Mouse (Mus musculus) neural tube, embryonic 15.5 days (tissue): ENCODE data around the gene Nle1. TPM values are rescaled to one million over a fixed set of nuclear protein-coding genes. Genes with fewer than 3 reads are reported as not detected.

Experiments
- polyA plus RNA-seq: library from polyadenylated mRNA; unstranded; fragments of >200 nt; fragmentation: Nextera tagmentation; extraction: Ambion mirVana; gene quantifications from 2 replicates; pipeline ENCODE4 v1.2.1, GENCODE M21; 2015

Nle1 gene
- polyA plus RNA-seq, 1 experiment from 2014 or later = 37.5 TPM

Other genes starting within 250 kb of the Nle1 start
- 0.24 and 0.27 TPM in 2 replicates for gene Cct6b, start 144.1 kb downstream of the Nle1 start, polyA plus RNA-seq
- gene Zfp830, start 144.1 kb downstream of the Nle1 start, polyA plus RNA-seq = 29.6 and 33.3 TPM in 2 replicates
- gene Lig3, start 127.3 kb downstream of the Nle1 start, polyA plus RNA-seq = 19.0 and 19.7 TPM in 2 replicates
- 3.8 and 6.9 TPM in 2 replicates for gene Rffl, start 37.2 kb downstream of the Nle1 start, polyA plus RNA-seq
- gene Rad51d, start 17.8 kb downstream of the Nle1 start, polyA plus RNA-seq = 10.9 and 11.3 TPM in 2 replicates
- 0.67 and 0.93 TPM in 2 replicates for gene Fndc8, start 16.3 kb downstream of the Nle1 start, polyA plus RNA-seq
- 2.1 and 2.6 TPM in 2 replicates for gene Unc45b, start 2.1 kb upstream of the Nle1 start, polyA plus RNA-seq
- gene Slfn5, start 42.9 kb upstream of the Nle1 start, polyA plus RNA-seq = 1.9 and 2.1 TPM in 2 replicates
- gene Slfn9, start 83.4 kb upstream of the Nle1 start, polyA plus RNA-seq = 1.7 and 5.6 TPM in 2 replicates
- 0.22 and 1.4 TPM in 2 replicates for gene Slfn8, start 112.4 kb upstream of the Nle1 start, polyA plus RNA-seq
- gene Slfn2, start 156.7 kb upstream of the Nle1 start, polyA plus RNA-seq = 2.0 and 7.0 TPM in 2 replicates
- 0.28 TPM in 1 of 2 replicates, not detected in the other for gene Slfn1, start 208.4 kb upstream of the Nle1 start, polyA plus RNA-seq